Mouse (Mus musculus) G1E (cell line): Measurements from ENCODE around the gene Frmd3.

Source experiments
- CTCF ChIP-seq: IDR thresholded peaks from 2 replicates; pipeline ENCODE4 v1.5.1; 2012; ENCODE audit warnings: low read depth, low read length, inconsistent platforms, mixed read lengths
- GATA1 ChIP-seq: IDR thresholded peaks from 2 replicates; pipeline ENCODE4 v1.6.1; 2012; ENCODE audit warnings: borderline replicate concordance, low read length, inconsistent platforms, mixed read lengths
- GATA2 ChIP-seq: IDR thresholded peaks from 2 replicates; pipeline ENCODE4 v1.6.1; 2012; ENCODE audit warnings: low read depth, low read length, inconsistent platforms, borderline replicate concordance
- POLR2AphosphoS5 ChIP-seq: IDR thresholded peaks from 2 replicates; pipeline ENCODE4 v1.6.1; 2012; ENCODE audit warnings: low read depth, low read length, inconsistent platforms; ENCODE audit not compliant: insufficient replicate concordance
- TAL1 ChIP-seq: conservative IDR thresholded peaks from 2 replicates; pipeline ENCODE4 v1.6.1; 2012; ENCODE audit warnings: low read depth, low read length, inconsistent platforms, mixed read lengths

- TF ChIP-seq CTCF (peak; percentile 27; the same call in 1 of the 2 replicates), GATA1 (no peak), TAL1 (no peak), POLR2AphosphoS5 (no peak), GATA2 (no peak)
These were observed 218.2 kb downstream of the Frmd3 start for GRCm38 (mm10) chr4:74231405-74231804.
